Mouse (Mus musculus) CD4-positive, CD25-positive, alpha-beta regulatory T cell, adult 2 months (primary cell): ENCODE results near the gene Atxn1.

Source experiments
- DNase-seq: peaks from one replicate; pipeline ENCODE4 v3.0.0-alpha.2; 2012; ENCODE audit warnings: low read depth, low spot score

The Atxn1 gene

GRCm38 (mm10) chr13:45866615-45867245 is 98.1 kb downstream of the Atxn1 start:
- DNase-seq = no peak

- DNase-seq = no peak
These were observed 99.2 kb downstream of the Atxn1 start for GRCm38 (mm10) chr13:45865620-45866019.

- DNase-seq = peak; percentile 41
These were observed 101.0 kb downstream of the Atxn1 start for GRCm38 (mm10) chr13:45863779-45864178.

GRCm38 (mm10) chr13:45861885-45862605 is 102.8 kb downstream of the Atxn1 start:
- no peak for DNase-seq

GRCm38 (mm10) chr13:45861098-45861580 is 103.7 kb downstream of the Atxn1 start:
- no peak for DNase-seq

GRCm38 (mm10) chr13:45859081-45859709 is 105.6 kb downstream of the Atxn1 start:
- DNase-seq = no peak

- DNase-seq = no peak
These were observed 107.4 kb downstream of the Atxn1 start for GRCm38 (mm10) chr13:45857416-45857815.

GRCm38 (mm10) chr13:45854531-45854930 is 110.3 kb downstream of the Atxn1 start:
- no peak for DNase-seq

GRCm38 (mm10) chr13:45853691-45854090 is 111.1 kb downstream of the Atxn1 start:
- no peak for DNase-seq

GRCm38 (mm10) chr13:45852288-45852687 is 112.5 kb downstream of the Atxn1 start:
- peak; percentile 76 for DNase-seq

GRCm38 (mm10) chr13:45851746-45852145 is 113.1 kb downstream of the Atxn1 start:
- no peak for DNase-seq

GRCm38 (mm10) chr13:45851156-45851555 is 113.7 kb downstream of the Atxn1 start:
- DNase-seq = no peak

- peak; percentile 62 for DNase-seq
These were observed 114.4 kb downstream of the Atxn1 start for GRCm38 (mm10) chr13:45850181-45850974.

- DNase-seq = no peak
These were observed 115.4 kb downstream of the Atxn1 start for GRCm38 (mm10) chr13:45849145-45850023.

GRCm38 (mm10) chr13:45842511-45843055 is 122.2 kb downstream of the Atxn1 start:
- DNase-seq = no peak

- no peak for DNase-seq
These were observed 124.9 kb downstream of the Atxn1 start for GRCm38 (mm10) chr13:45839901-45840300.

GRCm38 (mm10) chr13:45837609-45838220 is 127.1 kb downstream of the Atxn1 start:
- peak; percentile 62 for DNase-seq

- no peak for DNase-seq
These were observed 128.3 kb downstream of the Atxn1 start for GRCm38 (mm10) chr13:45836377-45837054.

GRCm38 (mm10) chr13:45834300-45834699 is 130.5 kb downstream of the Atxn1 start:
- DNase-seq = peak; percentile 41
